In the genomic region with DNA sequence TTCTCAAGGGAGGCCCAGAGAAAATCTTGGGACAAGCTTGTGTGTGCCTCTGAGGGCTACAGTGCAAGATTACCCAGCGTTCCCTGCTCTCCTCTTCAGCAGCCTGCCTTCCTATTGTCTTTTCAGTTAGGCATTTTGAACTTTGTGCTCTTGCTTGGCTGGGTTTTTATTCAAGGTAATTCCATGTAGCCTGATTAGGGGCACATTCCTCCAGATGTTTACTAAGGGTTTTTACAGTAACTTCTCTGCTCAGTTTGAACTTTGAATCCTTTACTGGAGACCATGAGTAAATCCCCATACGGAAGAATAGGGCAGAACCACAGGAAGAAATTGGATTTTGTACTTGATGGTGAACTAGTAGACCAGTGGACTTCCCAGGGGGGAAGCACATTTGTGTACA, we compare ENCODE assay signal across 27 mouse cellular contexts. TPM values are rescaled to one million over a fixed set of nuclear protein-coding genes. Genes with fewer than 3 reads are reported as not detected.
DNase-seq lines count a peak whose midpoint lies in the region; ATAC-seq and TF ChIP-seq lines count a peak whose summit lies in the region.
"Had no signal": no experiment of that assay in that cellular context is flagged by ENCODE, and none has a peak within 500 bp of the region (broad histone marks: within the 10 kb centered on the region; RNA-seq: fewer than 3 reads in every experiment).

No protein-coding gene starts in this region.

- WGBS in kidney, embryonic 14.5 days = 88% methylated on average over 2 of the region's 2 CpGs
- 91% methylated on average over 2 of the region's 2 CpGs for WGBS in midbrain, embryonic 11.5 days
- 91% methylated on average over 2 of the region's 2 CpGs for WGBS in midbrain, embryonic 14.5 days
- WGBS in intestine, postnatal 0 days = 34% methylated on average over 2 of the region's 2 CpGs

- no peak overlapping the region for H3K4me3 ChIP-seq in kidney, embryonic 14.5 days (ENCODE audit: low read length)
- no peak overlapping the region for H3K4me3 ChIP-seq in midbrain, embryonic 11.5 days (ENCODE audit: low read depth, low read length)
- H3K4me3 ChIP-seq in midbrain, embryonic 14.5 days (replicated peaks; ENCODE audit: low read depth, low read length) = no peak overlapping the region
- no peak overlapping the region for H3K4me3 ChIP-seq in intestine, postnatal 0 days (ENCODE audit: low read depth, low read length)
- H3K4me3 ChIP-seq: embryonic facial prominence, embryonic 10.5 days; embryonic facial prominence, embryonic 13.5 days; erythroblast, embryonic 14.5 days; forebrain, embryonic 12.5 days; forebrain, embryonic 15.5 days; heart, embryonic 10.5 days; heart, embryonic 13.5 days; hindbrain, embryonic 10.5 days; hindbrain, embryonic 13.5 days had no signal

- DNase-seq in kidney, adult 8-10 months = peak; percentile 33 to 65
- DNase-seq in midbrain, embryonic 11.5 days (ENCODE audit: low spot score, missing footprints) = peak; percentile 68
- DNase-seq in midbrain, embryonic 14.5 days = no peak
- no peak for DNase-seq in cerebellum, postnatal 25 days
- no peak for DNase-seq in layer of hippocampus, adult 8-10 months (ENCODE audit: low spot score in 2 of 2)
- DNase-seq: adrenal gland, adult 2 months; adrenal gland, postnatal 14 days; cerebellum, adult 11 months; cerebellum, adult 2 months; cerebellum, adult 9-11 months; cerebellum, postnatal 36 days; embryo, embryonic 11 days; gastrocnemius, postnatal 25 days; heart, adult 18-20 months had no signal

- H3K27ac ChIP-seq in kidney, embryonic 14.5 days (ENCODE audit: low read depth, low read length) = no peak overlapping the region
- H3K27ac ChIP-seq in midbrain, embryonic 11.5 days (ENCODE audit: low read depth, low read length) = no peak overlapping the region
- no peak overlapping the region for H3K27ac ChIP-seq in midbrain, embryonic 14.5 days (replicated peaks; ENCODE audit: low read depth, low read length)
- peak overlapping the region; percentile 35; the same call in 1 of the 2 replicates for H3K27ac ChIP-seq in intestine, postnatal 0 days (ENCODE audit: low read depth, low read length)
- H3K27ac ChIP-seq: embryonic facial prominence, embryonic 10.5 days; embryonic facial prominence, embryonic 13.5 days; forebrain, embryonic 12.5 days; forebrain, embryonic 15.5 days; heart, embryonic 10.5 days; heart, embryonic 13.5 days; hindbrain, embryonic 10.5 days; hindbrain, embryonic 13.5 days had no signal

- H3K9me3 ChIP-seq in kidney, embryonic 14.5 days (ENCODE audit: control insufficient read depth, low read length) = no peaks in the 10 kb centered on the region; the same call in 1 of the 2 replicates
- H3K9me3 ChIP-seq in midbrain, embryonic 11.5 days (ENCODE audit: control insufficient read depth, low read length) = peaks cover 6% of the 10 kb centered on the region
- no peaks in the 10 kb centered on the region for H3K9me3 ChIP-seq in midbrain, embryonic 14.5 days (ENCODE audit: control insufficient read depth, low read length)
- H3K9me3 ChIP-seq in intestine, postnatal 0 days (ENCODE audit: control insufficient read depth) = no peaks in the 10 kb centered on the region
- H3K9me3 ChIP-seq: embryonic facial prominence, embryonic 13.5 days; forebrain, embryonic 15.5 days; heart, embryonic 10.5 days had no signal

- H3K4me1 ChIP-seq in kidney, embryonic 14.5 days (ENCODE audit: control insufficient read depth, insufficient read depth, low read length) = no peaks in the 10 kb centered on the region
- no peaks in the 10 kb centered on the region for H3K4me1 ChIP-seq in midbrain, embryonic 11.5 days (ENCODE audit: control insufficient read depth, insufficient read depth, low read length)
- H3K4me1 ChIP-seq in midbrain, embryonic 14.5 days (ENCODE audit: control insufficient read depth, insufficient read depth, low read length) = no peaks in the 10 kb centered on the region
- H3K4me1 ChIP-seq in intestine, postnatal 0 days (replicated peaks; ENCODE audit: control insufficient read depth, insufficient read depth, low read length) = no peaks in the 10 kb centered on the region; the same call in 1 of the 2 replicates
- H3K4me1 ChIP-seq: embryonic facial prominence, embryonic 10.5 days; embryonic facial prominence, embryonic 13.5 days; forebrain, embryonic 12.5 days; forebrain, embryonic 15.5 days; heart, embryonic 10.5 days; hindbrain, embryonic 10.5 days; hindbrain, embryonic 13.5 days had no signal

- H3K9ac ChIP-seq in kidney, embryonic 14.5 days (ENCODE audit: low read depth, low read length) = no peak overlapping the region
- no peak overlapping the region for H3K9ac ChIP-seq in midbrain, embryonic 11.5 days (ENCODE audit: low read length)
- H3K9ac ChIP-seq in midbrain, embryonic 14.5 days (replicated peaks; ENCODE audit: low read length) = no peak overlapping the region
- H3K9ac ChIP-seq in intestine, postnatal 0 days (ENCODE audit: low read depth, low read length) = no peak overlapping the region
- H3K9ac ChIP-seq: embryonic facial prominence, embryonic 13.5 days; forebrain, embryonic 12.5 days; forebrain, embryonic 15.5 days; heart, embryonic 13.5 days; hindbrain, embryonic 13.5 days had no signal

- no peak overlapping the region for H3K4me2 ChIP-seq in kidney, embryonic 14.5 days (replicated peaks; ENCODE audit: low read depth, low read length)
- H3K4me2 ChIP-seq in midbrain, embryonic 11.5 days = no peak overlapping the region
- no peak overlapping the region for H3K4me2 ChIP-seq in midbrain, embryonic 14.5 days (ENCODE audit: low read length)
- no peak overlapping the region for H3K4me2 ChIP-seq in intestine, postnatal 0 days (replicated peaks; ENCODE audit: low read depth)
- H3K4me2 ChIP-seq: embryonic facial prominence, embryonic 13.5 days; forebrain, embryonic 12.5 days; forebrain, embryonic 15.5 days; heart, embryonic 13.5 days; hindbrain, embryonic 13.5 days had no signal

- no peak for TF ChIP-seq CTCF in intestine, postnatal 0 days (IDR thresholded peaks at IDR 0.05; ENCODE audit: low read depth)

- no peaks in the 10 kb centered on the region for H3K27me3 ChIP-seq in kidney, embryonic 14.5 days (ENCODE audit: control insufficient read depth, insufficient read depth, low read length)
- no peaks in the 10 kb centered on the region for H3K27me3 ChIP-seq in midbrain, embryonic 11.5 days (ENCODE audit: control insufficient read depth, insufficient read depth, low read length)
- no peaks in the 10 kb centered on the region for H3K27me3 ChIP-seq in midbrain, embryonic 14.5 days (ENCODE audit: control insufficient read depth, insufficient read depth, low read length)
- no peaks in the 10 kb centered on the region for H3K27me3 ChIP-seq in intestine, postnatal 0 days (replicated peaks; ENCODE audit: control insufficient read depth, insufficient read depth, low read length)
- H3K27me3 ChIP-seq: embryonic facial prominence, embryonic 13.5 days; forebrain, embryonic 12.5 days; forebrain, embryonic 15.5 days; heart, embryonic 13.5 days; hindbrain, embryonic 13.5 days had no signal

- ATAC-seq in kidney, embryonic 14.5 days (ENCODE audit: low FRiP score, low TSS enrichment) = no peak
- ATAC-seq in midbrain, embryonic 11.5 days (ENCODE audit: low FRiP score) = no peak
- no peak for ATAC-seq in midbrain, embryonic 14.5 days (ENCODE audit: low FRiP score, low TSS enrichment)
- ATAC-seq in intestine, postnatal 0 days = peak; percentile 65
- ATAC-seq: CD4-positive, CD25-positive, alpha-beta regulatory T cell, adult 4 months; forebrain, embryonic 15.5 days; hindbrain, embryonic 16.5 days had no signal

- peaks cover 2% of the 10 kb centered on the region; the same call in 1 of the 2 replicates for H3K36me3 ChIP-seq in kidney, embryonic 14.5 days (ENCODE audit: control insufficient read depth, insufficient read depth, low read length)
- H3K36me3 ChIP-seq in midbrain, embryonic 11.5 days (ENCODE audit: control insufficient read depth, insufficient read depth, low read length) = peaks cover 4% of the 10 kb centered on the region; the same call in 1 of the 2 replicates
- H3K36me3 ChIP-seq in midbrain, embryonic 14.5 days (ENCODE audit: control insufficient read depth, insufficient read depth, low read length) = 0 out of 2 replicates have a peak, but pooled peaks cover 3% of the 10 kb centered on the region
- H3K36me3 ChIP-seq in intestine, postnatal 0 days (ENCODE audit: control insufficient read depth, insufficient read depth) = no peaks in the 10 kb centered on the region; the same call in 1 of the 2 replicates
- H3K36me3 ChIP-seq: forebrain, embryonic 15.5 days had no signal

RNA-seq across cellular contexts. Expression of gene Mpp6, which starts 16.3 kb away (rescaled TPM):
- polyA plus RNA-seq in kidney, embryonic 14.5 days (2014; fragmentation: Nextera tagmentation; extraction: Ambion mirVana) = 102 and 115 TPM in 2 replicates
- 71.7 and 81.6 TPM in 2 replicates for polyA plus RNA-seq in midbrain, embryonic 11.5 days (2014; fragmentation: Nextera tagmentation; extraction: Ambion mirVana)
- polyA plus RNA-seq in midbrain, embryonic 14.5 days (2014; fragmentation: Nextera tagmentation; extraction: Ambion mirVana) = 54.2 and 63.1 TPM in 2 replicates
- 32.1 TPM in 2 replicates for polyA plus RNA-seq in intestine, postnatal 0 days (2015; fragmentation: Nextera tagmentation; extraction: Ambion mirVana)
- 100 to 1,000 TPM in 2 of 4 experiments, 10 to 100 TPM in 2; 83.9 to 106 (median 92.9) TPM for total RNA-seq in layer of hippocampus, adult 8-10 months (2022)

Comparison
In these comparisons a context has a peak if more than half of its experiments do, and no peak if none do; other contexts are left out.
1. DNase-seq: peak in kidney, adult 8-10 months (2 of 2) and midbrain, embryonic 11.5 days (single experiment); none in midbrain, embryonic 14.5 days (single experiment), cerebellum, postnatal 25 days (0 of 2) and layer of hippocampus, adult 8-10 months (0 of 2).